Mouse (Mus musculus): ENCODE data around the gene Rcsd1.

Rcsd1 gene

GRCm38 (mm10) chr1:165610321-165610999, 99.1 kb downstream of the Rcsd1 start:
- no peak for TF ChIP-seq GATA4 (IDR thresholded peaks at IDR 0.05; ENCODE audit: insufficient replicate concordance, low read length)

DNA sequence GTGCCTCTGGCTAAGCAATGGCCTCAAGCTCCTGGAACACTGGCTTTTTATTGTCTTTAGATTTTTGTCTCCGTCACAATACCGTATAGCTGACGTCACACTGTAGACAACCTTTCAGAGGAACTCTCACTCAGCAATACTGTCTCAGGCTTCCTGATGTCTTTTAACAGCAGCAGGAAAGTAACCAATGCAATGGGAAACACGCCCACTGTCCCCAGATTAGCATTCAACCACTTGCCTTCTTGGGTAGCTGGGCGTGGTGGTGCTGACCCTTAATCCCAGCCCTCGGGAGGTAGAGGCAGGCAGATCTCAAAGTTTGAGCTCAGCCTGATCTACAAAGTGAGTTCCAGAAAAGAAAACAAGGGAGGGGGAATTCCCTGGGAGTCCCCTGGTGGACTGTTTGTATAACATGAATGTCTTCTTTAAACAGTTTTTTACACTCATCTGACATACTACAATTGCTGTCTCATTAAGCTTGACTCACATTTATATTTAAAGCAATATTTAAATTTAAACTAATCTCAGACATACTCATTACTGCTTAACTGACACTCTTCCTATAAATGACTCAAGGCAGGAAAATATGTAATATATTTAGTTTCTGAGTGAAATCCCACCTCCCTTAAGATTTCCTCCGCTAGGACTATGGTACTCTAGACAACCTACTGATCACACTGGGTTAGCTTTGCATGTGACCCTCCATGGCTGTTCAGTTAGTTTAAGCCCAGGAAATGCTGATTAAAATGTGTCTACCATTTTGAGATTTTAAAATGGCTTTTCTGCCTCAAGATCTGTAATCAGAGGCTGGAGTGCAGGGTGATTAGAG, 99.8 kb downstream of the Rcsd1 start:
- TF ChIP-seq GATA4 (IDR thresholded peaks at IDR 0.05; ENCODE audit: insufficient replicate concordance, low read length): no peak

GRCm38 (mm10) chr1:165608904-165609303, 100.7 kb downstream of the Rcsd1 start:
- no peak for TF ChIP-seq GATA4 (IDR thresholded peaks at IDR 0.05; ENCODE audit: insufficient replicate concordance, low read length)

GRCm38 (mm10) chr1:165605774-165606173, 103.8 kb downstream of the Rcsd1 start:
- TF ChIP-seq GATA4 (IDR thresholded peaks at IDR 0.05; ENCODE audit: insufficient replicate concordance, low read length): no peak

- no peak for TF ChIP-seq GATA4 (IDR thresholded peaks at IDR 0.05; ENCODE audit: insufficient replicate concordance, low read length)
Measured at GRCm38 (mm10) chr1:165605108-165605507, 104.4 kb downstream of the Rcsd1 start.

- TF ChIP-seq GATA4 (IDR thresholded peaks at IDR 0.05; ENCODE audit: insufficient replicate concordance, low read length): no peak
Measured at GRCm38 (mm10) chr1:165604203-165604602, 105.4 kb downstream of the Rcsd1 start.

GRCm38 (mm10) chr1:165603218-165603617, 106.3 kb downstream of the Rcsd1 start:
- no peak for TF ChIP-seq GATA4 (IDR thresholded peaks at IDR 0.05; ENCODE audit: insufficient replicate concordance, low read length)

- no peak for TF ChIP-seq GATA4 (IDR thresholded peaks at IDR 0.05; ENCODE audit: insufficient replicate concordance, low read length)
Measured at GRCm38 (mm10) chr1:165601775-165602280, 107.7 kb downstream of the Rcsd1 start.

All from liver, adult (tissue).